Mouse (Mus musculus) adrenal gland, postnatal 36 days (tissue): ENCODE results near the gene Slu7. TPM values are rescaled to one million over a fixed set of nuclear protein-coding genes. Genes with fewer than 3 reads are reported as not detected.
A peak's percentile ranks its signal among the peaks of the same experiment; 100 is the strongest.

Source experiments
- DNase-seq, 2 experiments: peaks; one replicate each; pipeline ENCODE4 v3.0.0; 2021; ENCODE audit warnings: mixed read lengths in 1 of 2
- long read RNA-seq, 2 experiments: library from polyadenylated mRNA; stranded (forward); transcript quantifications; one replicate each; pipeline ENCODE4 v2.0.0; 2021; ENCODE audit warnings: borderline sequencing depth in 2 of 2
- total RNA-seq, 2 experiments: library from RNA; stranded (reverse); gene quantifications; 2 replicates each; pipeline ENCODE4 v1.2.3; 2021

The Slu7 gene
- 10 to 100 TPM; 42.7 to 43.1 TPM for total RNA-seq
- long read RNA-seq, experiment 1, transcript Slu7-201 (16 exons, 3,625 nt), result major isoform, 9 of 38 reads
- long read RNA-seq, experiment 1, partial matches to known transcripts, result 19 of 38 reads
- long read RNA-seq, experiment 1, other reads (novel, unspliced or antisense), result 7 of 38 reads
- long read RNA-seq, experiment 2, transcript Slu7-201 (16 exons, 3,625 nt), result major isoform, 10 of 19 reads
- long read RNA-seq, experiment 2, partial matches to known transcripts, result 0 of 19 reads
- long read RNA-seq, experiment 2, other reads (novel, unspliced or antisense), result 8 of 19 reads

- DNase-seq, result peak; percentile 73 to 80
Measured at GRCm38 (mm10) chr11:43433254-43434023, at the start of gene Slu7. Gene Slu7 (plus strand): TSS chr11:43433744.

- peak; percentile 59 to 71 for DNase-seq
Measured at GRCm38 (mm10) chr11:43385055-43385649, 48.4 kb upstream of the Slu7 start.

- DNase-seq, result peak in 1 of 2 experiments; percentile 8
Measured at GRCm38 (mm10) chr11:43385716-43386115, 47.8 kb upstream of the Slu7 start.

- no peak for DNase-seq
Measured at GRCm38 (mm10) chr11:43387004-43387880, 46.3 kb upstream of the Slu7 start.

GRCm38 (mm10) chr11:43388122-43389097 lies 45.1 kb upstream of the Slu7 start:
- no peak for DNase-seq

- no peak for DNase-seq
Measured at GRCm38 (mm10) chr11:43389118-43389517, 44.4 kb upstream of the Slu7 start.

- DNase-seq, result no peak
Measured at GRCm38 (mm10) chr11:43392757-43393156, 40.8 kb upstream of the Slu7 start.

- DNase-seq, result no peak
Measured at GRCm38 (mm10) chr11:43393325-43393724, 40.2 kb upstream of the Slu7 start.

- DNase-seq, result peak in 1 of 2 experiments; percentile 21
Measured at GRCm38 (mm10) chr11:43395073-43395948, 38.2 kb upstream of the Slu7 start.

GRCm38 (mm10) chr11:43396246-43396645 lies 37.3 kb upstream of the Slu7 start:
- DNase-seq, result no peak

GRCm38 (mm10) chr11:43396672-43397071 lies 36.9 kb upstream of the Slu7 start:
- no peak for DNase-seq

GRCm38 (mm10) chr11:43399297-43399696 lies 34.2 kb upstream of the Slu7 start:
- DNase-seq, result no peak

GRCm38 (mm10) chr11:43400131-43400530 lies 33.4 kb upstream of the Slu7 start:
- no peak for DNase-seq

- no peak for DNase-seq
Measured at GRCm38 (mm10) chr11:43404150-43404807, 29.3 kb upstream of the Slu7 start.

GRCm38 (mm10) chr11:43408888-43409287 lies 24.7 kb upstream of the Slu7 start:
- no peak for DNase-seq

GRCm38 (mm10) chr11:43410291-43410690 lies 23.3 kb upstream of the Slu7 start:
- DNase-seq, result no peak

- peak; percentile 66 to 74 for DNase-seq
Measured at GRCm38 (mm10) chr11:43411413-43411812, 22.1 kb upstream of the Slu7 start.

- DNase-seq, result peak; percentile 71 to 82
Measured at GRCm38 (mm10) chr11:43412771-43413451, 20.6 kb upstream of the Slu7 start.

- DNase-seq, result no peak
Measured at GRCm38 (mm10) chr11:43417201-43417600, 16.3 kb upstream of the Slu7 start.
